In genomic region chr6:99566921-99567320, GRCm38 (mm10) we compare ENCODE assay signal across 14 mouse cellular contexts. TPM values are rescaled to one million over a fixed set of nuclear protein-coding genes. Genes with fewer than 3 reads are reported as not detected.
DNase-seq lines count a peak whose midpoint lies in the region; ATAC-seq and TF ChIP-seq lines count a peak whose summit lies in the region.
"Had no signal": no experiment of that assay in that cellular context is flagged by ENCODE, and none has a peak within 500 bp of the region (broad histone marks: within the 10 kb centered on the region; RNA-seq: fewer than 3 reads in every experiment).

No protein-coding gene starts in this region.

- no peak overlapping the region for H3K27ac ChIP-seq in thymus, adult 2 months (ENCODE audit: control insufficient read depth, insufficient read depth, low read length)
- H3K27ac ChIP-seq in liver, embryonic 11.5 days (ENCODE audit: low read depth, low read length), result no peak overlapping the region
- H3K27ac ChIP-seq: heart, adult 2 months; hindbrain, postnatal 0 days; liver, embryonic 15.5 days had no signal

- no peaks in the 10 kb centered on the region for H3K36me3 ChIP-seq in thymus, adult 2 months (ENCODE audit: control insufficient read depth, insufficient read depth, low read length)
- no peaks in the 10 kb centered on the region for H3K36me3 ChIP-seq in liver, embryonic 11.5 days (ENCODE audit: control insufficient read depth, insufficient read depth, low read length)
- H3K36me3 ChIP-seq: liver, embryonic 15.5 days had no signal

- DNase-seq in frontal cortex, postnatal 25 days (ENCODE audit: low spot score in 2 of 2), result no peak
- peak; percentile 2 for DNase-seq in T-cell, adult 2 months (ENCODE audit: low spot score)
- DNase-seq in left cerebral cortex, postnatal 36 days (ENCODE audit: low spot score in 2 of 2), result peak; percentile 43 to 60
- peak; percentile 45 for DNase-seq in thymus, adult 2 months
- no peak for DNase-seq in adrenal gland, postnatal 25 days
- no peak for DNase-seq in adrenal gland, adult 18-20 months (ENCODE audit: low spot score in 2 of 2)
- DNase-seq in liver, embryonic 11.5 days (ENCODE audit: low spot score), result no peak
- DNase-seq: adrenal gland, adult 2 months; cerebellum, adult 9-11 months; heart, adult 2 months; kidney, adult 2 months had no signal

- H3K4me2 ChIP-seq in liver, embryonic 11.5 days, result no peak overlapping the region
- H3K4me2 ChIP-seq: liver, embryonic 15.5 days had no signal

- H3K4me3 ChIP-seq in thymus, adult 2 months (ENCODE audit: control insufficient read depth, insufficient read depth, low read length), result no peak overlapping the region
- H3K4me3 ChIP-seq in liver, embryonic 11.5 days (ENCODE audit: low read depth, low read length), result no peak overlapping the region
- H3K4me3 ChIP-seq: heart, adult 2 months; liver, embryonic 15.5 days had no signal

- no peak for TF ChIP-seq POLR2A in thymus, adult 2 months (IDR thresholded peaks at IDR 0.05; ENCODE audit: control insufficient read depth, extremely low read depth, insufficient read depth, low read length, poor library complexity)

- intact Hi-C loops in left cerebral cortex, postnatal 36 days (cut with DNase I), result no loop called here

- H3K9ac ChIP-seq in liver, embryonic 11.5 days (ENCODE audit: low read depth, low read length), result no peak overlapping the region
- H3K9ac ChIP-seq: liver, embryonic 15.5 days had no signal

- no peak for TF ChIP-seq CTCF in thymus, adult 2 months (IDR thresholded peaks at IDR 0.05; ENCODE audit: borderline replicate concordance, control insufficient read depth, extremely low read depth, insufficient read depth, low read length, poor library complexity)

- H3K27me3 ChIP-seq in thymus, adult 2 months (ENCODE audit: control insufficient read depth, insufficient read depth, low read length), result no peaks in the 10 kb centered on the region
- H3K27me3 ChIP-seq in liver, embryonic 11.5 days (replicated peaks; ENCODE audit: control insufficient read depth, insufficient read depth, low read length), result no peaks in the 10 kb centered on the region
- H3K27me3 ChIP-seq: liver, embryonic 15.5 days had no signal

- peaks cover 21% of the 10 kb centered on the region for H3K4me1 ChIP-seq in thymus, adult 2 months (replicated peaks; ENCODE audit: control insufficient read depth, insufficient read depth, low read length)
- H3K4me1 ChIP-seq in liver, embryonic 11.5 days (replicated peaks; ENCODE audit: control insufficient read depth, insufficient read depth, low read length), result no peaks in the 10 kb centered on the region
- H3K4me1 ChIP-seq: liver, embryonic 15.5 days had no signal

- 57% methylated on average over 8 of the region's 8 CpGs for WGBS in thymus, adult 2 months
- 60% methylated on average over 8 of the region's 8 CpGs for WGBS in liver, embryonic 11.5 days

- peak; percentile 81 for ATAC-seq in frontal cortex, adult (ENCODE audit: low TSS enrichment)
- no peak for ATAC-seq in liver, embryonic 11.5 days (replicated peaks; ENCODE audit: low FRiP score)
- ATAC-seq: hindbrain, postnatal 0 days had no signal

- no peaks in the 10 kb centered on the region for H3K9me3 ChIP-seq in liver, embryonic 11.5 days (ENCODE audit: control insufficient read depth, low read length)
- H3K9me3 ChIP-seq: liver, embryonic 15.5 days had no signal

RNA-seq across cellular contexts. Expression of gene Foxp1, which starts 44.4 kb away (rescaled TPM):
- total RNA-seq in left cerebral cortex, postnatal 36 days (2021), result 100 to 1,000 TPM; 142 TPM
- 129 and 172 TPM in 2 replicates for polyA plus RNA-seq in thymus, adult 2 months (2012; rRNA removed)
- total RNA-seq in adrenal gland, postnatal 25 days (2021), result 51.1 and 58.1 TPM in 2 replicates
- 10 to 100 TPM; 35.8 to 46.8 TPM for total RNA-seq in adrenal gland, adult 18-20 months (2021)
- polyA plus RNA-seq in liver, embryonic 11.5 days (2014; fragmentation: Nextera tagmentation; extraction: Ambion mirVana), result 62.1 and 67.8 TPM in 2 replicates

Comparison
In these comparisons a context has a peak if more than half of its experiments do, and no peak if none do; other contexts are left out.
1. DNase-seq: peak in T-cell, adult 2 months (single experiment), left cerebral cortex, postnatal 36 days (2 of 2) and thymus, adult 2 months (single experiment); none in frontal cortex, postnatal 25 days (0 of 2), adrenal gland, postnatal 25 days (single experiment), adrenal gland, adult 18-20 months (0 of 2) and liver, embryonic 11.5 days (single experiment).